Mouse (Mus musculus): ENCODE data around the gene Phtf2. TPM values are rescaled to one million over a fixed set of nuclear protein-coding genes. Genes with fewer than 3 reads are reported as not detected.

Phtf2 gene
- polyA plus RNA-seq (2017; shearing (Covaris generic)) = 53.8 TPM

GRCm38 (mm10) chr5:20881915-20882800 lies at the start of gene Phtf2, which contains the start of gene Tmem60:
Gene Phtf2, minus strand, starts transcription at chr5:20882124.
Gene Tmem60, plus strand, starts transcription at chr5:20882191.

Other genes with a start within 250 kb of the Phtf2 start
- gene Tmem60, start 67 bp upstream of the Phtf2 start, polyA plus RNA-seq (2017; shearing (Covaris generic)) = 56.0 TPM
- 37.3 TPM for gene Rsbn1l, start 74.3 kb upstream of the Phtf2 start, polyA plus RNA-seq (2017; shearing (Covaris generic))
- gene Ptpn12, start 173.8 kb upstream of the Phtf2 start, polyA plus RNA-seq (2017; shearing (Covaris generic)) = 13.1 TPM